Mouse (Mus musculus): ENCODE measurements around the gene Zmpste24. TPM values are rescaled to one million over a fixed set of nuclear protein-coding genes. Genes with fewer than 3 reads are reported as not detected.
"Not testable (repeated sequence)": the region's sequence is repeated elsewhere in the genome, so short reads cannot be mapped to it uniquely, and the experiment has no call there.

Zmpste24 gene
- polyA plus RNA-seq (2016; fragmentation: Nextera tagmentation; extraction: Ambion mirVana) = 29.8 and 32.0 TPM in 2 replicates

GRCm38 (mm10) chr4:121097650-121098378 lies at the start of gene Zmpste24:
Zmpste24 (minus strand) TSS chr4:121098241.
- peaks cover 10% of the 10 kb centered on the region for H3K4me1 ChIP-seq
- H3K9ac ChIP-seq (replicated peaks) = peak within 1 kb of the TSS; percentile 73
- peak within 1 kb of the TSS; percentile 69 for H3K4me2 ChIP-seq (replicated peaks)
- H3K27me3 ChIP-seq = no peaks in the 10 kb centered on the region
- peaks cover 21% of the 10 kb centered on the region for H3K36me3 ChIP-seq
- H3K4me3 ChIP-seq = peak within 1 kb of the TSS; percentile 83
- WGBS = under 1% methylated on average over 39 of the region's 39 CpGs
- peak; percentile 90 for ATAC-seq (ENCODE audit: low FRiP score, low read depth)
- H3K9me3 ChIP-seq = no peaks in the 10 kb centered on the region
- peak within 1 kb of the TSS; percentile 58 for H3K27ac ChIP-seq (replicated peaks)

- no peaks in the 10 kb centered on the region for H3K27me3 ChIP-seq
- no peak within 1 kb of the TSS for H3K4me3 ChIP-seq
- H3K4me1 ChIP-seq = no peaks in the 10 kb centered on the region
- H3K36me3 ChIP-seq = no peaks in the 10 kb centered on the region
- no peak within 1 kb of the TSS for H3K27ac ChIP-seq (replicated peaks)
- ATAC-seq (ENCODE audit: low FRiP score, low read depth) = no peak
- WGBS = 95% methylated on average over 2 of the region's 2 CpGs
- H3K9ac ChIP-seq (replicated peaks) = no peak within 1 kb of the TSS
- 0 out of 2 replicates have a peak, but pooled peaks cover 3% of the 10 kb centered on the region for H3K9me3 ChIP-seq
- no peak within 1 kb of the TSS for H3K4me2 ChIP-seq (replicated peaks)
These were observed 11.1 kb upstream of the Zmpste24 start, which contains the start of gene Tmco2 for GRCm38 (mm10) chr4:121109126-121109525. Tmco2 (minus strand) TSS chr4:121109226.

DNA sequence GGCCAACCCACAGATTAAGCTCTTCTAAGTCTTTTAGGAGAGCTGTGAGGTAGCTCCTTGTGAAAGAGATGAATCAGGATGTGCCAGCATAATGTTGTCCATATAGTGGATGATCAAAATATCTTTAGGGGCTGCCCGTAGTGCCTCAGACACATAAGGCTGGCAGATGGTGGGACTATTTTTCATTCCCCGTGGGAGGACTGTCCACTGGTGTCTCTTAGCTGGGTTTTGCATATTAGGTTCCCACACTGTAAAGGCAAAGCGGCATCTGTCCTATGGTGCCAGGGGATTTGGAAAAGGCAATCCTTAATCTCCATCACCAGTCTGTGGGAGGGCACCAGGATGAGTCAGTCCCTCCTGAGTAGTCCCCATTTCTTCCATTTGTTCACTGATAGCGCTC lies 5.3 kb upstream of the Zmpste24 start:
- Histone ChIP-seq H3K9ac (replicated peaks) (no peak overlapping the region), H3K36me3 (no peaks in the 10 kb centered on the region), H3K27ac (replicated peaks) (no peak overlapping the region), H3K4me1 (no peaks in the 10 kb centered on the region), H3K9me3 (no peaks in the 10 kb centered on the region), H3K27me3 (no peaks in the 10 kb centered on the region), H3K4me2 (replicated peaks) (no peak overlapping the region), H3K4me3 (no peak overlapping the region)
- ATAC-seq (ENCODE audit: low FRiP score, low read depth) = no peak
- WGBS = 81% methylated on average over 4 of the region's 4 CpGs

- WGBS = 92% methylated on average over 4 of the region's 4 CpGs
- Histone ChIP-seq H3K4me1 (no peaks in the 10 kb centered on the region), H3K4me3 (no peak overlapping the region), H3K27me3 (no peaks in the 10 kb centered on the region), H3K4me2 (replicated peaks) (no peak overlapping the region), H3K9ac (replicated peaks) (no peak overlapping the region), H3K36me3 (peaks cover 53% of the 10 kb centered on the region), H3K9me3 (no peaks in the 10 kb centered on the region), H3K27ac (replicated peaks) (no peak overlapping the region)
- ATAC-seq (ENCODE audit: low FRiP score, low read depth) = no peak
These were observed 7.8 kb downstream of the Zmpste24 start for GRCm38 (mm10) chr4:121090211-121090610.

GRCm38 (mm10) chr4:121088696-121089095 lies 9.3 kb downstream of the Zmpste24 start:
- Histone ChIP-seq H3K4me1 (no peaks in the 10 kb centered on the region), H3K27ac (replicated peaks) (no peak overlapping the region), H3K27me3 (no peaks in the 10 kb centered on the region), H3K9ac (replicated peaks) (no peak overlapping the region), H3K4me2 (replicated peaks) (no peak overlapping the region), H3K4me3 (no peak overlapping the region), H3K9me3 (no peaks in the 10 kb centered on the region), H3K36me3 (peaks cover 55% of the 10 kb centered on the region)
- WGBS = 96% methylated on average over 2 of the region's 2 CpGs
- ATAC-seq (ENCODE audit: low FRiP score, low read depth) = no peak

- ATAC-seq (ENCODE audit: low FRiP score, low read depth) = no peak
- H3K27me3 ChIP-seq = no peaks in the 10 kb centered on the region
- H3K4me3 ChIP-seq = no peak overlapping the region
- no peaks in the 10 kb centered on the region for H3K9me3 ChIP-seq
- H3K9ac ChIP-seq (replicated peaks) = no peak overlapping the region
- H3K27ac ChIP-seq (replicated peaks) = no peak overlapping the region
- H3K36me3 ChIP-seq = peaks cover 64% of the 10 kb centered on the region
- no peak overlapping the region for H3K4me2 ChIP-seq (replicated peaks)
- no peaks in the 10 kb centered on the region for H3K4me1 ChIP-seq
These were observed 13.5 kb downstream of the Zmpste24 start for GRCm38 (mm10) chr4:121084506-121084905.

- Histone ChIP-seq H3K4me1 (no peaks in the 10 kb centered on the region), H3K27me3 (no peaks in the 10 kb centered on the region), H3K9ac (replicated peaks) (no peak overlapping the region), H3K36me3 (peaks cover 79% of the 10 kb centered on the region), H3K4me2 (replicated peaks) (no peak overlapping the region), H3K4me3 (no peak overlapping the region), H3K9me3 (no peaks in the 10 kb centered on the region), H3K27ac (replicated peaks) (no peak overlapping the region)
- 75% methylated on average over 1 of the region's 1 CpGs for WGBS
- no peak for ATAC-seq (ENCODE audit: low FRiP score, low read depth)
These were observed 17.6 kb downstream of the Zmpste24 start for GRCm38 (mm10) chr4:121080395-121080794.

DNA sequence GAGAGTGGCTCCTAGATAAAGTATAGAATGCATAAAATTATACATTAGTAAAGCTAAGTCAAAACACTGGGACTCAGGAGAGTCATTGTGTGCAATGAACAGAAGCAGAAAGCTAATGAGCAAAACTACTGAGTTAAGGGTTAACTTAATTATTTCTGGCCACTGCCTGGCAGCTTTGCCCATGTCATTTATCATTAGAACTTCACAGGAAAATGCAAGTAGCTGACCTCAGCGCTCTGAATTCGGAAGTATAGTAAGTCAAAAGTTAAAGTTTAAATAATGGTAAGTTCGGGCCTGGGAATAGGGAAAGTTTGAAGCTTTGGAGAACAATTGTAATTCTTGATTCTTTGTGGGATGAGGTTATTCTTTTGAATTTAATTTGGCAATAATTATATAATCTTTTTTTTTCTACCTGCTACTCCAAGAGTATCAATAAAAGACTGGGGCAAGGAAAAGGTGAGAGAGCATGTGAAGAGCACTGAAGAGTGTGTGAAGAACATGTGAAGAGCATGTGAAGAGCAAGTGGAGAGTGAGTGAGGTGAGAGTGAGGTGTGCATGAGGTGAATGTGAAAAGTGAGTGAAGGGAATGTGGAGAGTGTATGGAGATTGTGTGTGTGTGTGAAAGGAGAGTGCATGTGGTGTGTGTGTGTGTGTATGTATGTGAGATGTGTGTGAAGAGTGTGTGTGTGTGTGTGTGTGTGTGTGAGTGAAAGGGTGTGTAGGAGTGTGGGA lies 20.0 kb downstream of the Zmpste24 start:
- WGBS = 93% methylated on average over 3 of the region's 3 CpGs
- Histone ChIP-seq H3K9ac (replicated peaks) (no peak overlapping the region), H3K27ac (replicated peaks) (no peak overlapping the region), H3K27me3 (no peaks in the 10 kb centered on the region), H3K4me1 (no peaks in the 10 kb centered on the region), H3K4me3 (no peak overlapping the region), H3K9me3 (no peaks in the 10 kb centered on the region), H3K36me3 (peaks cover 79% of the 10 kb centered on the region), H3K4me2 (replicated peaks) (no peak overlapping the region)
- no peak for ATAC-seq (ENCODE audit: low FRiP score, low read depth)

GRCm38 (mm10) chr4:121074250-121074649 lies 23.8 kb downstream of the Zmpste24 start:
- Histone ChIP-seq H3K4me3 (no peak overlapping the region), H3K27me3 (no peaks in the 10 kb centered on the region), H3K36me3 (peaks cover 49% of the 10 kb centered on the region), H3K9me3 (no peaks in the 10 kb centered on the region), H3K9ac (replicated peaks) (no peak overlapping the region), H3K27ac (replicated peaks) (no peak overlapping the region), H3K4me2 (replicated peaks) (no peak overlapping the region), H3K4me1 (no peaks in the 10 kb centered on the region)
- no peak for ATAC-seq (ENCODE audit: low FRiP score, low read depth)
- WGBS = 86% methylated on average over 4 of the region's 4 CpGs

DNA sequence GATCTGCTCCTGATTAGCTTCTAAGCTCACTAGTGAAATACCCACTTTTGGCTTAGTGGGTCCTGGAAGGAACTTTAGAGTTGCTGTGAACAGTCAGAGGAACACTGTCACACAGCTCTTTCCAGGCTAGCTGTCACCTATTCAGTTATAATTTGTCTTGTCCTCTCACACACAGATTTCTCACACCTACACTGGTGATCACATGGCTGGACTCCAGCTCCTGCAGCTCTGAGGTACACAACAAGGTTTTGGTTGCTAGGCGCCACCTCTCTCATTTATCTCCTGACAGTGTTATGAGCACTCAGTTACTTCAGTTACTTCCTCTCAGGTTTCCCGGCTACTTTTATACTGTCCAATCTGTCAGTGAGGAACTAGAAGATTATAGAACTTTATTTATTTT lies 32.7 kb downstream of the Zmpste24 start:
- H3K4me3 ChIP-seq = no peak overlapping the region
- no peak for ATAC-seq (ENCODE audit: low FRiP score, low read depth)
- H3K36me3 ChIP-seq = peaks cover 59% of the 10 kb centered on the region
- no peak overlapping the region for H3K4me2 ChIP-seq (replicated peaks)
- 93% methylated on average over 2 of the region's 2 CpGs for WGBS
- H3K27ac ChIP-seq (replicated peaks) = no peak overlapping the region
- H3K27me3 ChIP-seq = no peaks in the 10 kb centered on the region
- no peaks in the 10 kb centered on the region for H3K9me3 ChIP-seq
- no peak overlapping the region for H3K9ac ChIP-seq (replicated peaks)
- H3K4me1 ChIP-seq = no peaks in the 10 kb centered on the region

GRCm38 (mm10) chr4:121059218-121059617 lies 38.8 kb downstream of the Zmpste24 start:
- not testable (repeated sequence) for H3K9me3 ChIP-seq; H3K9ac ChIP-seq (replicated peaks); H3K4me3 ChIP-seq; ATAC-seq (ENCODE audit: low FRiP score, low read depth); H3K27me3 ChIP-seq; H3K4me1 ChIP-seq; H3K27ac ChIP-seq (replicated peaks); H3K4me2 ChIP-seq (replicated peaks)
- WGBS = 90% methylated on average over 10 of the region's 10 CpGs
- H3K36me3 ChIP-seq = peaks cover 40% of the 10 kb centered on the region

- no peak overlapping the region for H3K9ac ChIP-seq (replicated peaks)
- H3K27ac ChIP-seq (replicated peaks) = no peak overlapping the region
- H3K4me2 ChIP-seq (replicated peaks) = no peak overlapping the region
- WGBS = 72% methylated on average over 2 of the region's 2 CpGs
- H3K27me3 ChIP-seq = peaks cover 18% of the 10 kb centered on the region
- H3K4me3 ChIP-seq = no peak overlapping the region
- peaks cover 28% of the 10 kb centered on the region for H3K36me3 ChIP-seq
- no peaks in the 10 kb centered on the region for H3K9me3 ChIP-seq
- ATAC-seq (ENCODE audit: low FRiP score, low read depth) = no peak
- peaks cover 10% of the 10 kb centered on the region; the same call in 1 of the 2 replicates for H3K4me1 ChIP-seq
These were observed 41.0 kb downstream of the Zmpste24 start for GRCm38 (mm10) chr4:121057032-121057431.
